Mouse (Mus musculus) myocyte (in vitro differentiated cells): Measurements from ENCODE around the gene Gm49027. TPM values are rescaled to one million over a fixed set of nuclear protein-coding genes. Genes with fewer than 3 reads are reported as not detected.

Source experiments
- H3K27me3 ChIP-seq: one replicate; pipeline ENCODE4 v1.6.1; 2011; ENCODE audit not compliant: control insufficient read depth, insufficient read depth, insufficient read length
- H3K36me3 ChIP-seq: one replicate; pipeline ENCODE4 v1.6.1; 2011; ENCODE audit not compliant: control insufficient read depth, insufficient read depth
- H3K4me2 ChIP-seq: one replicate; pipeline ENCODE4 v1.6.1; 2011; ENCODE audit warnings: low read depth, control low read depth
- H3K4me3 ChIP-seq: one replicate; pipeline ENCODE4 v1.5.1; 2011; ENCODE audit warnings: mild to moderate bottlenecking, control low read depth, moderate library complexity
- H3K79me2 ChIP-seq: one replicate; pipeline ENCODE4 v1.6.1; 2011; ENCODE audit not compliant: control insufficient read depth, insufficient read depth
- H3ac ChIP-seq: one replicate; pipeline ENCODE4 v1.6.1; 2011; ENCODE audit not compliant: control insufficient read depth, insufficient read length
- CEBPB ChIP-seq: IDR thresholded peaks from 2 replicates; pipeline ENCODE4 v1.6.1; 2011; ENCODE audit warnings: mild to moderate bottlenecking, moderate library complexity; ENCODE audit not compliant: poor library complexity, insufficient read depth, severe bottlenecking
- E2F4 ChIP-seq: IDR thresholded peaks from one replicate; pipeline ENCODE4 v1.6.1; 2011; ENCODE audit warnings: mild to moderate bottlenecking, control low read depth, moderate library complexity; ENCODE audit not compliant: insufficient read depth
- MAX ChIP-seq: IDR thresholded peaks from one replicate; pipeline ENCODE4 v1.6.1; 2011; ENCODE audit warnings: low read depth, mild to moderate bottlenecking, control low read depth
- MYOD1 ChIP-seq, 3 experiments: IDR thresholded peaks; one replicate each; pipeline ENCODE4 v1.6.1; 2011; ENCODE audit warnings: control low read depth in 2 of 3, low read depth in 2 of 3, mild to moderate bottlenecking in 2 of 3, moderate library complexity in 1 of 3; ENCODE audit not compliant: insufficient read length in 2 of 3, control insufficient read depth in 1 of 3
- MYOG ChIP-seq, 3 experiments: IDR thresholded peaks; one replicate each; pipeline ENCODE4 v1.6.1; 2011; ENCODE audit warnings: control low read depth in 2 of 3, low read depth in 2 of 3, mild to moderate bottlenecking in 2 of 3; ENCODE audit not compliant: insufficient read length in 2 of 3, control insufficient read depth in 1 of 3, insufficient read depth in 1 of 3
- POLR2A ChIP-seq: IDR thresholded peaks from one replicate; pipeline ENCODE4 v1.6.1; 2011; ENCODE audit warnings: low read depth, mild to moderate bottlenecking, control low read depth, moderate library complexity; ENCODE audit not compliant: insufficient read length
- POLR2AphosphoS2 ChIP-seq: IDR thresholded peaks from one replicate; pipeline ENCODE4 v1.6.1; 2011; ENCODE audit warnings: low read depth, control low read depth; ENCODE audit not compliant: insufficient read length
- REST ChIP-seq: IDR thresholded peaks from one replicate; pipeline ENCODE4 v1.6.1; 2011; ENCODE audit warnings: mild to moderate bottlenecking, control low read depth, moderate library complexity; ENCODE audit not compliant: insufficient read depth, insufficient read length
- SRF ChIP-seq: IDR thresholded peaks from one replicate; pipeline ENCODE4 v1.6.1; 2011; ENCODE audit warnings: low read depth; ENCODE audit not compliant: control insufficient read depth, insufficient read length
- TCF12 ChIP-seq: IDR thresholded peaks from one replicate; pipeline ENCODE4 v1.6.1; 2011; ENCODE audit warnings: mild to moderate bottlenecking, control low read depth; ENCODE audit not compliant: poor library complexity, insufficient read depth, severe bottlenecking
- TCF3 ChIP-seq: IDR thresholded peaks from one replicate; pipeline ENCODE4 v1.6.1; 2011; ENCODE audit warnings: low read depth, control low read depth; ENCODE audit not compliant: insufficient read length
- USF1 ChIP-seq: IDR thresholded peaks from one replicate; pipeline ENCODE4 v1.6.1; 2011; ENCODE audit warnings: low read depth, mild to moderate bottlenecking, control low read depth, moderate library complexity
- polyA plus RNA-seq: library from polyadenylated mRNA; unstranded; fragments of >200 nt; fragmentation: generic; extraction: Trizol; gene quantifications from one replicate; pipeline ENCODE4 v1.2.1, GENCODE M21; 2012; ENCODE audit warnings: missing spikeins

Gm49027 gene
- polyA plus RNA-seq, 1 experiment, result not detected

DNA sequence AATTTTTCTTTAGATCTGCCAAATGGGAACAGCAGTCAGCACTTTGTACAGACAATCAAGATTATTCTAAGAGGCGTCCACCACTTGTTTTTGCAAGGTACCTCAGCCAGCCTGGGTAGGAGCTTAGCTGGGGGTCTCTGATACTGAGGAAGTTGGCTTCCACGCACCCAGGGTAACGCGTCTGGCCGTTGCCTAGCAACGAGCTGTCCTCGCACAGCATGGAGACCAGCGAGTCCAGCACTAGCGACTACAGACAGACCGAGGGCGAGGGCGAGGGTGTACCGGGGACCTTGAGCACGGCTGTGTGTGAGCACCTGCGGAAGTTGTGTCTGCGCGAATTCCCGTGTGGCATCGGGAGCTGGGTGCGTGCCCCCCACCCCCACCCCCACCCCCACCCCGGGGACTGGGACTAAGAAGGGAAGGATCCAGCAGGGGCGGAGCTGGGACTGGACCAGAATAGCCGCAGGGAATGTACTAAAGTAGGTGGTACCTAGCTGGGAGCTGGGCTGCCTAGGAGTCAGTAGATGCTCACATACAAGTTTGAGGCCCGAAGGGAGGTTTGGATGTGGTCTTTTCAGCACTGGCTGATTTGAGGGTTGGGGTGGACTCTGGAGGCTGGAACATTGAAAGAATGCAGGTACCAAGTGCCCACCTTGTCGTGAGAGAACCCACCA lies 36.0 kb downstream of the Gm49027 start, which contains the start of the genes Lrrc43 and Il31:
Gene Lrrc43 (plus strand): TSS at position 194 of the 674 bp plus-strand sequence.
Gene Il31 (minus strand): TSS at position 378 of the 674 bp plus-strand sequence.
- H3K4me3 ChIP-seq, result no peak within 1 kb of the TSS
- H3K27me3 ChIP-seq, result peaks cover 32% of the 10 kb centered on the region
- H3K4me2 ChIP-seq, result no peak within 1 kb of the TSS
- no peak for TF ChIP-seq CEBPB
- no peak for TF ChIP-seq SRF
- no peak for TF ChIP-seq MYOD1 (IDR thresholded peaks at IDR 0.05; ENCODE audit: control insufficient read depth in 1 of 3, insufficient read length in 2 of 3, low read depth in 2 of 3)
- no peak for TF ChIP-seq TCF12
- H3ac ChIP-seq, result no peak within 1 kb of the TSS
- no peaks in the 10 kb centered on the region for H3K79me2 ChIP-seq
- H3K36me3 ChIP-seq, result no peaks in the 10 kb centered on the region

DNA sequence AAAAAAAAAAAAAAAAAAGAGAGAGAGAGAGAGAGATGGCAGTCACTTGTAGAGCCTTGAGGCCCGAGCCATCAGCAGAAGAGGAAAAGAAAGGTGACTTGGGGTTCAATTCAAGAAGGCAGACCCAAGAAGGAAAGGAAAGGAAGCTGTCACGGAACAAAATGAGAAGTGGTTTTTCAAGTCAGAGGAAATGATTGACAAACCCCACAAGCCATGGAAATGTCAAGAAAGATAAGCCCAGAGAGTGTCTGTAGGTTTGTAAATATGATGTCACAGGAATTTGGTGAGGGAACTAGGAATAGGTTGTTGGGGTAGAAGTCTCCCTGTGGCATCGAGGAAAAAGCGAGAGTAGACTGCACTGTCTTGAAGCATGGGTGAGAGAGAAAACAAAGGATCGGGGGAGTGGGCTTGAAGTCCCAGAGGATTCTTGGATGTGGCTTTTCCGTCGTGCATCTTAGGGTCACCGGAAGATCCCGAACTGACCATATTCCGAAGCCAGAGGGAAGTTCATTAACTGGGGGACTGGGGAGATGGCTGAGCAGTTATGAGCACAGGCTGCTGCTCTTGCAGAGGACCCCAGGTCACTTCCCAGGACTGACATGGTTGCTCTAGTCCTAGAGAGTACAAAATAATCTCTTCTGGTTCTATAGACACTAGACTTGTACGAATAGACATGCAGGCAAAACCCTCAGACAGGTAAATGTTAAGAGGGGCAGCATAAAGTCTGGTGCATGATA lies 37.5 kb downstream of the Gm49027 start:
- H3K36me3 ChIP-seq, result no peaks in the 10 kb centered on the region
- no peak overlapping the region for H3K4me2 ChIP-seq
- peaks cover 26% of the 10 kb centered on the region for H3K27me3 ChIP-seq
- TF ChIP-seq POLR2AphosphoS2, result no peak
- no peak for TF ChIP-seq MAX
- TF ChIP-seq MYOD1 (IDR thresholded peaks at IDR 0.05; ENCODE audit: control insufficient read depth in 1 of 3, insufficient read length in 2 of 3, low read depth in 2 of 3), result no peak
- TF ChIP-seq E2F4, result no peak
- TF ChIP-seq POLR2A, result no peak
- no peak for TF ChIP-seq USF1
- no peak for TF ChIP-seq MYOG (IDR thresholded peaks at IDR 0.05; ENCODE audit: control insufficient read depth in 1 of 3, insufficient read depth in 1 of 3, insufficient read length in 2 of 3, low read depth in 2 of 3)
- no peak for TF ChIP-seq TCF12
- H3K4me3 ChIP-seq, result no peak overlapping the region
- no peaks in the 10 kb centered on the region for H3K79me2 ChIP-seq
- H3ac ChIP-seq, result no peak overlapping the region

DNA sequence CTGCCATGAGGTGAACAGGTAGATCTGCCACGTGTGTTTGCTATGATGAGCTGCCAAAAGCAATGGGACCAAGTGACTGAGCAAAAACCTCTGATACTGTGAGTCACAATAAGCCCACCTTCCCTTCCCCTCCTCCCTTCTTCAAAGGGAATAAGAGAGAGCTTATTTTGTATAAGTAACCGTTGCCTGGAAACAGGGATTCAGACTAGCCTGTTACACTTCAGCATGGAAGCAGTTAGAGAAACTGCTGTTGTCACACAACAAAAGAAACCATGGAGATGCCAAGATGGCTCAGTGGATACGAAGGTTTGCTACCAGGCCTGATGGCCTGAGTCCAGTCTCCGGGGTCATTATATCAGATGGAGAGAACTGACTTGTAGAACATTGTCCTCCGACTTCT lies 51.5 kb downstream of the Gm49027 start:
- no peak for TF ChIP-seq MYOG (IDR thresholded peaks at IDR 0.05; ENCODE audit: control insufficient read depth in 1 of 3, insufficient read depth in 1 of 3, insufficient read length in 2 of 3, low read depth in 2 of 3)
- no peak for TF ChIP-seq REST
- TF ChIP-seq MAX, result no peak
- TF ChIP-seq TCF3, result no peak
- TF ChIP-seq SRF, result no peak
- no peak for TF ChIP-seq CEBPB
- no peak for TF ChIP-seq POLR2A
- TF ChIP-seq E2F4, result no peak
- TF ChIP-seq TCF12, result no peak
- no peak for TF ChIP-seq POLR2AphosphoS2
- no peak for TF ChIP-seq USF1
- TF ChIP-seq MYOD1 (IDR thresholded peaks at IDR 0.05; ENCODE audit: control insufficient read depth in 1 of 3, insufficient read length in 2 of 3, low read depth in 2 of 3), result no peak

DNA sequence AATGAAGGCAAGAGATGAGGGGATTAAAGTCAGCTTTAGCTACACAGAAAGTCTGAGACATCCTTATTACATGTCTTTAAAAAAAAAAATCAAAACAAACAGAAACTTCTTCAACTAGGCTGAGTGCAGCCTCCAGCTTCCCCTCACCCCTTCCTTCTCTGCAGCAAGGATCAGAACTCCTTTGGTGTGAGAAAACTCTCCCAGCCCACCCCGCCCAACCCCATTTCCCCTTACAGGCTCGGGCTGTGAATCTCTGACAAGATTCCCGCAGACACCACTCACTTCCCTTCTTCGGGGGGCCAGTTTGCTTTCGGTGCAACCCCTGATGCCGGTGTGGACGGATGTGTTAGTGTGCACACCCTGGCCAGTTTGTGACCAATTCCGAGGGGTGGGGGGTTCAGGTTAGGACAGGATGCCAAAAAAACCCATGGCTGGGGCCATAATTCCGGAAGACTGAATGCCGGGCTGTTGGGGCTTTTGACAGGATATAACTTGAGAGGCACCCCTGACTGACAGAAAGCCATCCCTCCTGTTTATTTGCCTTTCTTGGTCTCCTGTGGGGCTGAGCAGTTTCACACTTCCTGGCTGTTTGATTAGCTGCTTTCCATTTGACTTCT lies 54.4 kb downstream of the Gm49027 start:
- no peak overlapping the region for H3K4me2 ChIP-seq
- H3K4me3 ChIP-seq, result no peak overlapping the region
- TF ChIP-seq MYOD1 (IDR thresholded peaks at IDR 0.05; ENCODE audit: control insufficient read depth in 1 of 3, insufficient read length in 2 of 3, low read depth in 2 of 3) (no peak), POLR2AphosphoS2 (no peak)

More for the DNA sequence above, 51.5 kb downstream of the Gm49027 start:
- H3K4me2 ChIP-seq, result no peak overlapping the region
- no peak overlapping the region for H3ac ChIP-seq
- H3K4me3 ChIP-seq, result no peak overlapping the region
- no peaks in the 10 kb centered on the region for H3K36me3 ChIP-seq
- peaks cover 34% of the 10 kb centered on the region for H3K27me3 ChIP-seq
- H3K79me2 ChIP-seq, result no peaks in the 10 kb centered on the region

DNA sequence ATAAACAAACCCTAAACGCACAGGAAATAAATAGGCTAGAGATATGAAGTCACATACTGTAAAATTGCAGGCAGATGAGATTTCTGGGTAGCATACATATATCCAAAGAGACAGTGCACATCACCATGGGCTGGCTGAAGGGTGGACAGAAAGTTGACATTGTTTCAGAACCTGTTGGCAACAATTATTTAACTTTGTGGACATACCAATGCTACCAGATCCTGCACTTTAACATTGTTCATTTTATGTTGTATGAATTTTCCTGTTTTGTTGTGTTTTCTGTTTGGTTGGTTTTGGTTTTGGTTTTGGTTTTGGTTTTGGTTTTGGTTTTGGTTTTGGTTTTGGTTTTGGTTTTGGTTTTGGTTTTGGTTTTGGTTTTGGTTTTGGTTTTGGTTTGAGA lies 60.6 kb downstream of the Gm49027 start:
- H3K27me3 ChIP-seq, result peaks cover 16% of the 10 kb centered on the region
- no peak for TF ChIP-seq POLR2AphosphoS2
- no peak for TF ChIP-seq TCF3
- TF ChIP-seq REST, result no peak
- TF ChIP-seq CEBPB, result no peak
- no peak for TF ChIP-seq TCF12
- no peak for TF ChIP-seq USF1
- no peak overlapping the region for H3ac ChIP-seq
- H3K79me2 ChIP-seq, result no peaks in the 10 kb centered on the region
- H3K4me2 ChIP-seq, result no peak overlapping the region
- no peak overlapping the region for H3K4me3 ChIP-seq
- no peaks in the 10 kb centered on the region for H3K36me3 ChIP-seq

More for the DNA sequence above, 54.4 kb downstream of the Gm49027 start:
- Histone ChIP-seq H3K27me3 (peaks cover 36% of the 10 kb centered on the region), H3ac (no peak overlapping the region), H3K36me3 (no peaks in the 10 kb centered on the region), H3K79me2 (no peaks in the 10 kb centered on the region)

Other genes with a start within 250 kb of the Gm49027 start
- 3.6 TPM for gene Bcl7a, start 181.7 kb downstream of the Gm49027 start, polyA plus RNA-seq
- gene Mlxip, start 130.7 kb downstream of the Gm49027 start, polyA plus RNA-seq, result 6.0 TPM
- not detected for gene Lrrc43, start 36.2 kb downstream of the Gm49027 start, polyA plus RNA-seq
- gene Il31, start 36.0 kb downstream of the Gm49027 start, polyA plus RNA-seq, result not detected
- 0.05 TPM for gene B3gnt4, start 15.0 kb downstream of the Gm49027 start, polyA plus RNA-seq
- gene Diablo, start 1.3 kb downstream of the Gm49027 start, polyA plus RNA-seq, result 54.2 TPM
- 18.7 TPM for gene Vps33a, start 47.5 kb upstream of the Gm49027 start, polyA plus RNA-seq
- 17.5 TPM for gene Clip1, start 159.1 kb upstream of the Gm49027 start, polyA plus RNA-seq
- 9.7 TPM for gene Zcchc8, start 195.6 kb upstream of the Gm49027 start, polyA plus RNA-seq
- 18.4 TPM for gene Rsrc2, start 223.9 kb upstream of the Gm49027 start, polyA plus RNA-seq
- gene Kntc1, start 224.2 kb upstream of the Gm49027 start, polyA plus RNA-seq, result 6.5 TPM